Mouse (Mus musculus): ENCODE results near the gene Scp2. TPM values are rescaled to one million over a fixed set of nuclear protein-coding genes. Genes with fewer than 3 reads are reported as not detected.
A peak's percentile ranks its signal among the peaks of the same experiment; 100 is the strongest.
"Not testable (repeated sequence)": the region's sequence is repeated elsewhere in the genome, so short reads cannot be mapped to it uniquely, and the experiment has no call there.

Gene Scp2
- total and polyA plus RNA-seq, 2 experiments from 2014 or later = 122 to 212 TPM

GRCm38 (mm10) chr4:108161936-108162335 is 17.1 kb upstream of the Scp2 start:
- H3K4me2 ChIP-seq (ENCODE audit: low read depth) = no peak overlapping the region

GRCm38 (mm10) chr4:108155141-108155540 is 10.3 kb upstream of the Scp2 start:
- H3K9ac ChIP-seq = not testable (repeated sequence)
- 82% methylated on average over 1 of the region's 1 CpGs for WGBS

More at GRCm38 (mm10) chr4:108161936-108162335, 17.1 kb upstream of the Scp2 start:
- Histone ChIP-seq H3K27me3 (ENCODE audit: insufficient read depth, low read length) (no peaks in the 10 kb centered on the region), H3K27ac (ENCODE audit: low read depth, low read length) (no peak overlapping the region), H3K4me3 (ENCODE audit: low read depth, low read length) (no peak overlapping the region), H3K36me3 (ENCODE audit: insufficient read depth) (no peaks in the 10 kb centered on the region), H3K9ac (no peak overlapping the region), H3K9me3 (ENCODE audit: low read length) (no peaks in the 10 kb centered on the region), H3K4me1 (ENCODE audit: insufficient read depth) (0 out of 2 replicates have a peak, but pooled peaks cover 7% of the 10 kb centered on the region)
- DNase-seq (no peak), ATAC-seq (no peak)
- no peak for TF ChIP-seq CTCF (IDR thresholded peaks at IDR 0.05; ENCODE audit: low read depth)
- WGBS = 89% methylated on average over 8 of the region's 8 CpGs

GRCm38 (mm10) chr4:108145554-108145953 is 756 bp upstream of the Scp2 start:
- H3K27ac ChIP-seq (ENCODE audit: low read depth, low read length); H3K9ac ChIP-seq; H3K27me3 ChIP-seq (ENCODE audit: insufficient read depth, low read length); H3K4me2 ChIP-seq (ENCODE audit: low read depth); H3K4me1 ChIP-seq (ENCODE audit: insufficient read depth); DNase-seq; H3K36me3 ChIP-seq (ENCODE audit: insufficient read depth); ATAC-seq; H3K9me3 ChIP-seq (ENCODE audit: low read length); H3K4me3 ChIP-seq (ENCODE audit: low read depth, low read length): not testable (repeated sequence)
- WGBS = 36% methylated on average over 3 of the region's 3 CpGs

More at GRCm38 (mm10) chr4:108155141-108155540, 10.3 kb upstream of the Scp2 start:
- not testable (repeated sequence) for DNase-seq; H3K4me3 ChIP-seq (ENCODE audit: low read depth, low read length); H3K36me3 ChIP-seq (ENCODE audit: insufficient read depth); H3K27ac ChIP-seq (ENCODE audit: low read depth, low read length); H3K4me2 ChIP-seq (ENCODE audit: low read depth); H3K4me1 ChIP-seq (ENCODE audit: insufficient read depth); ATAC-seq; H3K27me3 ChIP-seq (ENCODE audit: insufficient read depth, low read length); H3K9me3 ChIP-seq (ENCODE audit: low read length)

GRCm38 (mm10) chr4:108143778-108144177 is 1.0 kb downstream of the Scp2 start:
- no peak overlapping the region for H3K27ac ChIP-seq (ENCODE audit: low read depth, low read length)
- H3K9me3 ChIP-seq (ENCODE audit: low read length) = peaks cover 5% of the 10 kb centered on the region; the same call in 1 of the 2 replicates
- no peak for TF ChIP-seq CTCF (IDR thresholded peaks at IDR 0.05; ENCODE audit: low read depth)
- H3K9ac ChIP-seq = no peak overlapping the region
- no peak overlapping the region for H3K4me2 ChIP-seq (ENCODE audit: low read depth)
- no peaks in the 10 kb centered on the region for H3K4me1 ChIP-seq (ENCODE audit: insufficient read depth)
- no peaks in the 10 kb centered on the region for H3K36me3 ChIP-seq (ENCODE audit: insufficient read depth)
- no peaks in the 10 kb centered on the region for H3K27me3 ChIP-seq (ENCODE audit: insufficient read depth, low read length)
- H3K4me3 ChIP-seq (ENCODE audit: low read depth, low read length) = no peak overlapping the region
- ATAC-seq = no peak
- DNase-seq = no peak

- not testable (repeated sequence) for H3K36me3 ChIP-seq (ENCODE audit: insufficient read depth); ATAC-seq; H3K4me2 ChIP-seq (ENCODE audit: low read depth); H3K4me3 ChIP-seq (ENCODE audit: low read depth, low read length); H3K27ac ChIP-seq (ENCODE audit: low read depth, low read length); DNase-seq; H3K27me3 ChIP-seq (ENCODE audit: insufficient read depth, low read length); H3K9ac ChIP-seq; H3K9me3 ChIP-seq (ENCODE audit: low read length); H3K4me1 ChIP-seq (ENCODE audit: insufficient read depth)
- TF ChIP-seq CTCF (IDR thresholded peaks at IDR 0.05; ENCODE audit: low read depth) = peak; percentile 27; the same call in 1 of the 2 replicates
- 82% methylated on average over 2 of the region's 2 CpGs for WGBS
These were observed 1.6 kb downstream of the Scp2 start for GRCm38 (mm10) chr4:108143178-108143577.

- TF ChIP-seq CTCF (IDR thresholded peaks at IDR 0.05; ENCODE audit: low read depth) = no peak
- 87% methylated on average over 5 of the region's 5 CpGs for WGBS
These were observed 7.9 kb downstream of the Scp2 start for GRCm38 (mm10) chr4:108136938-108137337.

DNA sequence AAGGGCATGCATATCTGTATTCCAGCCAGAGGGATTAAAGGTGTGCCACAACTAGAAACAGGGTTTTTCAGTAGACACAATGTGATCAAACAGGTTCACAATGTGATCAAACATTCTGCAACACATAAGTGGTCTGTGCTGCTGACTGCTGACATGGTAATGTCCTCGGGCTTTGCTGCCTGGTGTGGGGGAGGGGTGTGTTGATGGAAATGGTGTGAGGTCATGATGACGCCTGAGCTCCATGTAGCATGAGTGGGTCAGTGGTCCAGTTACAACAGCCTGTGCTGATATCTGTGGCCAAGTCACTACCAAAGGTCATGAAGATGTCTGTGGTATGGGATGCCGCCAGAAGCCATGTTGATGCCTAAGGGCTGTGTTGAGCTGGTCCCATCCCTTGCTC is 14.3 kb downstream of the Scp2 start:
- no peaks in the 10 kb centered on the region for H3K27me3 ChIP-seq (ENCODE audit: insufficient read depth, low read length)
- no peak for ATAC-seq
- no peaks in the 10 kb centered on the region for H3K36me3 ChIP-seq (ENCODE audit: insufficient read depth)
- H3K4me1 ChIP-seq (ENCODE audit: insufficient read depth) = no peaks in the 10 kb centered on the region
- H3K4me3 ChIP-seq (ENCODE audit: low read depth, low read length) = no peak overlapping the region
- H3K9me3 ChIP-seq (ENCODE audit: low read length) = no peaks in the 10 kb centered on the region
- WGBS = 82% methylated on average over 3 of the region's 3 CpGs
- TF ChIP-seq CTCF (IDR thresholded peaks at IDR 0.05; ENCODE audit: low read depth) = no peak
- H3K4me2 ChIP-seq (ENCODE audit: low read depth) = no peak overlapping the region
- no peak overlapping the region for H3K9ac ChIP-seq
- no peak overlapping the region for H3K27ac ChIP-seq (ENCODE audit: low read depth, low read length)
- DNase-seq = no peak

More at GRCm38 (mm10) chr4:108136938-108137337, 7.9 kb downstream of the Scp2 start:
- H3K4me3 ChIP-seq (ENCODE audit: low read depth, low read length) = no peak overlapping the region
- ATAC-seq (no peak), DNase-seq (no peak)
- no peaks in the 10 kb centered on the region for H3K27me3 ChIP-seq (ENCODE audit: insufficient read depth, low read length)
- H3K4me2 ChIP-seq (ENCODE audit: low read depth) = no peak overlapping the region
- H3K9ac ChIP-seq = no peak overlapping the region
- no peaks in the 10 kb centered on the region for H3K9me3 ChIP-seq (ENCODE audit: low read length)
- H3K36me3 ChIP-seq (ENCODE audit: insufficient read depth) = no peaks in the 10 kb centered on the region
- no peaks in the 10 kb centered on the region for H3K4me1 ChIP-seq (ENCODE audit: insufficient read depth)
- H3K27ac ChIP-seq (ENCODE audit: low read depth, low read length) = no peak overlapping the region

- DNase-seq (no peak), ATAC-seq (no peak)
- H3K27ac ChIP-seq (ENCODE audit: low read depth, low read length) = no peak overlapping the region
- no peaks in the 10 kb centered on the region for H3K36me3 ChIP-seq (ENCODE audit: insufficient read depth)
- H3K4me2 ChIP-seq (ENCODE audit: low read depth) = no peak overlapping the region
- H3K4me1 ChIP-seq (ENCODE audit: insufficient read depth) = no peaks in the 10 kb centered on the region
- WGBS = 83% methylated on average over 2 of the region's 2 CpGs
- H3K4me3 ChIP-seq (ENCODE audit: low read depth, low read length) = no peak overlapping the region
- no peak for TF ChIP-seq CTCF (IDR thresholded peaks at IDR 0.05; ENCODE audit: low read depth)
- H3K27me3 ChIP-seq (ENCODE audit: insufficient read depth, low read length) = no peaks in the 10 kb centered on the region
- no peaks in the 10 kb centered on the region for H3K9me3 ChIP-seq (ENCODE audit: low read length)
- no peak overlapping the region for H3K9ac ChIP-seq
These were observed 16.5 kb downstream of the Scp2 start for GRCm38 (mm10) chr4:108128339-108128738.
